Mouse (Mus musculus) kidney, adult 2 months (tissue): ENCODE measurements at regions not wholly inside any gene's neighbourhood (a gene's known extent, or its start where the extent isn't known, plus 50 kb on each side); places are given as distances from the start of the nearest gene placed in this dataset.

Source experiments
- DNase-seq: peaks from one replicate; pipeline ENCODE4 v3.0.0; 2021
- H3K27ac ChIP-seq: fragments of 200-500 bp; 2 replicates; pipeline ENCODE4 v1.5.1; 2012; ENCODE audit warnings: low read depth, low read length, control low read depth, inconsistent platforms; ENCODE audit not compliant: insufficient read depth
- H3K27me3 ChIP-seq: fragments of 200-500 bp; replicated peaks from 2 replicates; pipeline ENCODE4 v1.6.1; 2012; ENCODE audit warnings: mild to moderate bottlenecking, moderate library complexity, low read length, inconsistent platforms; ENCODE audit not compliant: control insufficient read depth, insufficient read depth
- H3K36me3 ChIP-seq: fragments of 200-500 bp; 2 replicates; pipeline ENCODE4 v1.6.1; 2012; ENCODE audit warnings: mild to moderate bottlenecking, moderate library complexity, low read length, inconsistent platforms; ENCODE audit not compliant: control insufficient read depth, insufficient read depth
- H3K4me1 ChIP-seq: fragments of 200-500 bp; 2 replicates; pipeline ENCODE4 v1.6.1; 2011; ENCODE audit warnings: low read length; ENCODE audit not compliant: control insufficient read depth, insufficient read depth
- H3K4me3 ChIP-seq: fragments of 200-500 bp; 2 replicates; pipeline ENCODE4 v1.5.1; 2011; ENCODE audit warnings: mild to moderate bottlenecking, low read depth, low read length, control low read depth; ENCODE audit not compliant: insufficient read depth
- CTCF ChIP-seq: fragments of 200-500 bp; conservative IDR thresholded peaks from 2 replicates; pipeline ENCODE4 v1.5.1; 2011; ENCODE audit warnings: low read depth, mild to moderate bottlenecking, control low read depth, low read length, moderate library complexity, mixed read lengths; ENCODE audit not compliant: insufficient read depth, insufficient read length
- POLR2A ChIP-seq: fragments of 200-500 bp; IDR thresholded peaks from one replicate; pipeline ENCODE4 v1.6.1; 2011; ENCODE audit warnings: low read depth, low read length, control low read depth
- WGBS: fragments of 180-500 bp; shearing (Covaris S2); methylation state at CpG from one replicate; pipeline ENCODE4 v1.1.7; 2018; 5-methylcytosine and 5-hydroxymethylcytosine counted together

GRCm38 (mm10) chr19:21999621-22000020, 139.2 kb upstream of the Trpm3 start:
- 88% methylated on average over 5 of the region's 5 CpGs for WGBS
- Histone ChIP-seq H3K27me3 (no peaks in the 10 kb centered on the region), H3K27ac (no peak overlapping the region), H3K4me3 (no peak overlapping the region), H3K36me3 (no peaks in the 10 kb centered on the region), H3K4me1 (no peaks in the 10 kb centered on the region)
- DNase-seq: no peak
- no peak for TF ChIP-seq POLR2A
- no peak for TF ChIP-seq CTCF

- DNase-seq: no peak
- no peaks in the 10 kb centered on the region for H3K36me3 ChIP-seq
- H3K4me3 ChIP-seq: no peak overlapping the region
- H3K4me1 ChIP-seq: no peaks in the 10 kb centered on the region
- no peak overlapping the region for H3K27ac ChIP-seq
- TF ChIP-seq POLR2A (no peak), CTCF (no peak)
- no peaks in the 10 kb centered on the region for H3K27me3 ChIP-seq
- WGBS: 88% methylated on average over 13 of the region's 13 CpGs
These were observed 130.6 kb upstream of the Trpm3 start for GRCm38 (mm10) chr19:22008053-22008935.

DNA sequence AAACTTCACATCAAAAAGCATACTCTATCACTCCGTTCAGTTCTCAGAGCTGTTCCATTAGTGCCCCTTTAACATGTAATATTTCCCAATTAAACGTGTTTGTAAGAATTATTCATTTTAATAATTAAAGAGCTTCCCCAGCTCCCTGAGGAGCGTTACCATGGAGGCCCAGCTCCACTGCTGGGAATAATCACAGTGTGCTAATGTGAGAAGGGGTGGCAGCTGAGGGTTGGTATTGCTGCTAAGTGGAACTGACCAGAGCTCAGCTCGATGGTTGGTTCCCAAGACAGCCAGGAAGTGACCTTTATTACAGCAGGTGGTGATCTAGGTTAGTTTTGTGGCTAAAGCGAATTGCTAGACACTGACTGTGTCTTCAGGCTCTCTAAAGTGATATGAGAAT, 128.6 kb upstream of the Trpm3 start:
- 73% methylated on average over 5 of the region's 5 CpGs for WGBS
- no peak overlapping the region for H3K27ac ChIP-seq
- H3K4me1 ChIP-seq: no peaks in the 10 kb centered on the region
- no peak for DNase-seq
- TF ChIP-seq POLR2A (no peak), CTCF (no peak)
- no peaks in the 10 kb centered on the region for H3K27me3 ChIP-seq
- no peak overlapping the region for H3K4me3 ChIP-seq
- H3K36me3 ChIP-seq: no peaks in the 10 kb centered on the region

DNA sequence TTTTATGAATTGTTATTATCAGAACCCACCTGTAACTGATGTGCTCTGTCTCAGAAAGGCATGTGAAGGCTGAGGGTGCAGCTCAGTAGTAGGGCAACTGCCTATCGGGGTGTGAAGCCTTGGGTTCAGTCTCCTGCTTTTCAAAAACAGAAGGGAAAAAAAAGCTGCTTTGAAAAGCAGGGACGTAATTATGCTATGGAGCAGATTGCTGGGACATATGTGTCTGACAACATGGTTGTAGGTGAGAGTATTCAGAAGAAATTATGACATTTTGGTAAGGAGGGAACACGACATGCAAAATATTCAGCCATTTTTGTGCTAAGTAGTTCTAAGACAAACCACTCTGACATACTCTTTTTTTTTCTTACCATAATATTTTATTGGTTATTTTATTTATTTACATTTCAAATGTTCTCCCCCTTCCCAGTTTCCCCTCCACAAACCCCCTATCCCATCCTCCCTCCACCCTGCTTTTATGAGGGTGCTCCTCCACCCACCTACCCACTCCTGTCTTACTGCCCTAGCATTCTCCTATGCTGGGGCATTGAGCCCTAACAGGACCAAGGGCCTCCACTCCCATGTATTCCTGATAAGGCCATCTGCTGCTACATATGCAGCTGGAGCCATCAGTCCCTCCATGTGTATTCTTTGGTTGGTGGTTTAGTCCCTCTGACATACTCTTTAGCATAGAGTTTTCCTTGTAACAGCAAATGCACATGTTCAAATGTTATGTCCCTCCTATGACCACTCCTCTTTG, 122.8 kb upstream of the Trpm3 start:
- 93% methylated on average over 3 of the region's 3 CpGs for WGBS
- H3K4me1 ChIP-seq: no peaks in the 10 kb centered on the region
- TF ChIP-seq CTCF: no peak
- TF ChIP-seq POLR2A: no peak
- H3K4me3 ChIP-seq: no peak overlapping the region
- no peaks in the 10 kb centered on the region for H3K27me3 ChIP-seq
- no peak for DNase-seq
- H3K36me3 ChIP-seq: no peaks in the 10 kb centered on the region
- no peak overlapping the region for H3K27ac ChIP-seq

GRCm38 (mm10) chr19:22017425-22017824, 121.4 kb upstream of the Trpm3 start:
- H3K36me3 ChIP-seq: no peaks in the 10 kb centered on the region
- 52% methylated on average over 2 of the region's 2 CpGs for WGBS
- no peak overlapping the region for H3K4me3 ChIP-seq
- no peaks in the 10 kb centered on the region for H3K27me3 ChIP-seq
- DNase-seq: no peak
- H3K4me1 ChIP-seq: no peaks in the 10 kb centered on the region
- no peak for TF ChIP-seq CTCF
- no peak for TF ChIP-seq POLR2A
- H3K27ac ChIP-seq: no peak overlapping the region

- TF ChIP-seq CTCF (no peak), POLR2A (no peak)
- Histone ChIP-seq H3K4me3 (no peak overlapping the region), H3K36me3 (no peaks in the 10 kb centered on the region), H3K27ac (no peak overlapping the region), H3K4me1 (no peaks in the 10 kb centered on the region), H3K27me3 (no peaks in the 10 kb centered on the region)
- DNase-seq: no peak
These were observed 111.3 kb upstream of the Trpm3 start for GRCm38 (mm10) chr19:22027577-22027976.

GRCm38 (mm10) chr19:22047657-22048056, 91.2 kb upstream of the Trpm3 start:
- Histone ChIP-seq H3K27me3 (no peaks in the 10 kb centered on the region), H3K4me3 (no peak overlapping the region), H3K36me3 (no peaks in the 10 kb centered on the region), H3K4me1 (no peaks in the 10 kb centered on the region), H3K27ac (no peak overlapping the region)
- no peak for DNase-seq
- TF ChIP-seq CTCF: no peak
- no peak for TF ChIP-seq POLR2A
- WGBS: 79% methylated on average over 6 of the region's 6 CpGs
